Mouse (Mus musculus): ENCODE measurements around the gene Pagr1b. TPM values are rescaled to one million over a fixed set of nuclear protein-coding genes. Genes with fewer than 3 reads are reported as not detected.

The Pagr1b gene
- polyA plus RNA-seq (2012; rRNA removed) = 0.90 and 1.2 TPM in 2 replicates

- Histone ChIP-seq H3K4me3 (ENCODE audit: control insufficient read depth, low read depth, low read length) (peak within 1 kb of the TSS; percentile 87), H3K4me1 (ENCODE audit: control insufficient read depth, insufficient read depth, low read length) (peaks cover 20% of the 10 kb centered on the region), H3K27me3 (ENCODE audit: control insufficient read depth, insufficient read depth, low read length) (no peaks in the 10 kb centered on the region), H3K27ac (ENCODE audit: control insufficient read depth, insufficient read depth, low read depth, low read length) (peak within 1 kb of the TSS; percentile 83), H3K36me3 (ENCODE audit: control insufficient read depth, insufficient read depth, low read length) (0 out of 2 replicates have a peak, but pooled peaks cover 1% of the 10 kb centered on the region)
- no peak for TF ChIP-seq POLR2A (IDR thresholded peaks at IDR 0.05; ENCODE audit: control insufficient read depth, low read depth, low read length)
- TF ChIP-seq CTCF (IDR thresholded peaks at IDR 0.05; ENCODE audit: control insufficient read depth, insufficient read depth, insufficient replicate concordance, low read depth, low read length) = no peak
Observed at GRCm38 (mm10) chr7:127016481-127016485, at the start of gene Pagr1b. TSS of gene Pagr1b (minus strand) at chr7:127016484.

- Histone ChIP-seq H3K36me3 (ENCODE audit: control insufficient read depth, insufficient read depth, low read length) (no peaks in the 10 kb centered on the region), H3K27me3 (ENCODE audit: control insufficient read depth, insufficient read depth, low read length) (no peaks in the 10 kb centered on the region), H3K4me3 (ENCODE audit: control insufficient read depth, low read depth, low read length) (no peak overlapping the region), H3K4me1 (ENCODE audit: control insufficient read depth, insufficient read depth, low read length) (no peaks in the 10 kb centered on the region), H3K27ac (ENCODE audit: control insufficient read depth, insufficient read depth, low read depth, low read length) (no peak overlapping the region)
- TF ChIP-seq POLR2A (IDR thresholded peaks at IDR 0.05; ENCODE audit: control insufficient read depth, low read depth, low read length) (no peak), CTCF (IDR thresholded peaks at IDR 0.05; ENCODE audit: control insufficient read depth, insufficient read depth, insufficient replicate concordance, low read depth, low read length) (no peak)
Observed at GRCm38 (mm10) chr7:127065538-127065937, 49.3 kb upstream of the Pagr1b start.

GRCm38 (mm10) chr7:127055026-127055585, 38.8 kb upstream of the Pagr1b start:
- Histone ChIP-seq H3K27me3 (ENCODE audit: control insufficient read depth, insufficient read depth, low read length) (no peaks in the 10 kb centered on the region), H3K27ac (ENCODE audit: control insufficient read depth, insufficient read depth, low read depth, low read length) (no peak overlapping the region), H3K4me3 (ENCODE audit: control insufficient read depth, low read depth, low read length) (no peak overlapping the region), H3K4me1 (ENCODE audit: control insufficient read depth, insufficient read depth, low read length) (no peaks in the 10 kb centered on the region), H3K36me3 (ENCODE audit: control insufficient read depth, insufficient read depth, low read length) (no peaks in the 10 kb centered on the region)
- TF ChIP-seq CTCF (IDR thresholded peaks at IDR 0.05; ENCODE audit: control insufficient read depth, insufficient read depth, insufficient replicate concordance, low read depth, low read length) = no peak
- TF ChIP-seq POLR2A (IDR thresholded peaks at IDR 0.05; ENCODE audit: control insufficient read depth, low read depth, low read length) = no peak

GRCm38 (mm10) chr7:127041851-127042672, 25.8 kb upstream of the Pagr1b start, which contains the start of gene Kif22:
TSS of gene Kif22 (minus strand) at chr7:127042471.
- H3K4me1 ChIP-seq (ENCODE audit: control insufficient read depth, insufficient read depth, low read length) = peaks cover 7% of the 10 kb centered on the region
- H3K27ac ChIP-seq (ENCODE audit: control insufficient read depth, insufficient read depth, low read depth, low read length) = peak within 1 kb of the TSS; percentile 73
- peak; percentile 51; the same call in 1 of the 2 replicates for TF ChIP-seq POLR2A (IDR thresholded peaks at IDR 0.05; ENCODE audit: control insufficient read depth, low read depth, low read length)
- no peak for TF ChIP-seq CTCF (IDR thresholded peaks at IDR 0.05; ENCODE audit: control insufficient read depth, insufficient read depth, insufficient replicate concordance, low read depth, low read length)
- no peaks in the 10 kb centered on the region for H3K36me3 ChIP-seq (ENCODE audit: control insufficient read depth, insufficient read depth, low read length)
- peak within 1 kb of the TSS; percentile 97 for H3K4me3 ChIP-seq (ENCODE audit: control insufficient read depth, low read depth, low read length)
- H3K27me3 ChIP-seq (ENCODE audit: control insufficient read depth, insufficient read depth, low read length) = no peaks in the 10 kb centered on the region

GRCm38 (mm10) chr7:127031244-127031643, 15.0 kb upstream of the Pagr1b start:
- Histone ChIP-seq H3K4me3 (ENCODE audit: control insufficient read depth, low read depth, low read length) (no peak overlapping the region), H3K36me3 (ENCODE audit: control insufficient read depth, insufficient read depth, low read length) (peaks cover 3% of the 10 kb centered on the region), H3K27me3 (ENCODE audit: control insufficient read depth, insufficient read depth, low read length) (no peaks in the 10 kb centered on the region), H3K27ac (ENCODE audit: control insufficient read depth, insufficient read depth, low read depth, low read length) (no peak overlapping the region), H3K4me1 (ENCODE audit: control insufficient read depth, insufficient read depth, low read length) (peaks cover 8% of the 10 kb centered on the region)
- TF ChIP-seq POLR2A (IDR thresholded peaks at IDR 0.05; ENCODE audit: control insufficient read depth, low read depth, low read length) (no peak), CTCF (IDR thresholded peaks at IDR 0.05; ENCODE audit: control insufficient read depth, insufficient read depth, insufficient replicate concordance, low read depth, low read length) (no peak)

GRCm38 (mm10) chr7:127030172-127030571, 13.9 kb upstream of the Pagr1b start:
- no peaks in the 10 kb centered on the region for H3K27me3 ChIP-seq (ENCODE audit: control insufficient read depth, insufficient read depth, low read length)
- TF ChIP-seq POLR2A (IDR thresholded peaks at IDR 0.05; ENCODE audit: control insufficient read depth, low read depth, low read length) (no peak), CTCF (IDR thresholded peaks at IDR 0.05; ENCODE audit: control insufficient read depth, insufficient read depth, insufficient replicate concordance, low read depth, low read length) (no peak)
- no peak overlapping the region for H3K4me3 ChIP-seq (ENCODE audit: control insufficient read depth, low read depth, low read length)
- no peak overlapping the region for H3K27ac ChIP-seq (ENCODE audit: control insufficient read depth, insufficient read depth, low read depth, low read length)
- peaks cover 12% of the 10 kb centered on the region for H3K4me1 ChIP-seq (ENCODE audit: control insufficient read depth, insufficient read depth, low read length)
- peaks cover 3% of the 10 kb centered on the region for H3K36me3 ChIP-seq (ENCODE audit: control insufficient read depth, insufficient read depth, low read length)

GRCm38 (mm10) chr7:127027885-127028284, 11.6 kb upstream of the Pagr1b start:
- Histone ChIP-seq H3K27me3 (ENCODE audit: control insufficient read depth, insufficient read depth, low read length) (no peaks in the 10 kb centered on the region), H3K27ac (ENCODE audit: control insufficient read depth, insufficient read depth, low read depth, low read length) (peak overlapping the region; percentile 98), H3K4me3 (ENCODE audit: control insufficient read depth, low read depth, low read length) (peak overlapping the region; percentile 83), H3K4me1 (ENCODE audit: control insufficient read depth, insufficient read depth, low read length) (peaks cover 17% of the 10 kb centered on the region), H3K36me3 (ENCODE audit: control insufficient read depth, insufficient read depth, low read length) (no peaks in the 10 kb centered on the region; the same call in 1 of the 2 replicates)
- no peak for TF ChIP-seq POLR2A (IDR thresholded peaks at IDR 0.05; ENCODE audit: control insufficient read depth, low read depth, low read length)
- no peak for TF ChIP-seq CTCF (IDR thresholded peaks at IDR 0.05; ENCODE audit: control insufficient read depth, insufficient read depth, insufficient replicate concordance, low read depth, low read length)
